Mouse (Mus musculus) adrenal gland, adult 10 weeks (tissue): ENCODE data around the gene Creg1. TPM values are rescaled to one million over a fixed set of nuclear protein-coding genes. Genes with fewer than 3 reads are reported as not detected.

Source experiments
- polyA plus RNA-seq: library from polyadenylated mRNA; stranded (reverse); fragments of 350-450 nt; fragmentation: Illumina TruSeq; extraction: RNeasy Lipid Tissue Mini Kit (QIAGEN cat#74804); gene quantifications from one replicate; pipeline ENCODE4 v1.2.3, GENCODE M21; 2014; ENCODE audit warnings: low read depth, low replicate concordance

Creg1 gene
- 178 TPM for polyA plus RNA-seq

DNA sequence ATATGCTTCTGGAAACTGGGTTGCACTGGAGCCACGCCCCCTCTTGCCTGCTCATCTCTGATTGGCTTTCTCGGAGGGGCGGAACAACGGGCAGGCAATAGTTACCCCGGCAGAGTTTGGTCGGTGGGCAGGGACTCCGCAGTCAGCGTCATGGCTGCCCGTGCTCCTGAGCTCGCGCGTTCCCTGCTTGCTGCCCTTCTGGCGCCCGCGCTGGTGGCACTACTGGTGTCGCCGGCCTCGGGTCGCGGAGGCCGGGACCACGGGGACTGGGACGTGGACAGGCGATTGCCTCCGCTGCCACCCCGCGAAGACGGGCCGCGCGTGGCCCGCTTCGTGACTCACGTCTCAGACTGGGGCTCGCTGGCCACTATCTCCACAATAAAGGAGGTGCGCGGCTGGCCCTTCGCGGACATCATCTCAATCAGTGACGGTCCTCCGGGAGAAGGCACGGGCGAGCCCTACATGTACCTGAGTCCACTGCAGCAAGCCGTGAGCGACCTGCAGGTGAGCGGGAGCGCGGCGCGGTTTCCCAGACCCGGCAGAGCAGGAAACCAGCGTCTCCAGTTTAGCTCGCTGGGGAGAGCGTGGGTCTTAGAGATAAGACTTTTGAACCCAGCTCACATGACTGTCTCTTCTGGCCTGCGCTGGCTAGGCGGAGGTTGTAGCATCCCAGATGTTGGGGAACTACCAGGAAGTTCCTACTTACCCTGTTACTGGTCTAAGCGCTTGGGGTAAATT lies at the start of gene Creg1:
TSS of gene Creg1 (plus strand) at position 112 of the 738 bp plus-strand sequence.

DNA sequence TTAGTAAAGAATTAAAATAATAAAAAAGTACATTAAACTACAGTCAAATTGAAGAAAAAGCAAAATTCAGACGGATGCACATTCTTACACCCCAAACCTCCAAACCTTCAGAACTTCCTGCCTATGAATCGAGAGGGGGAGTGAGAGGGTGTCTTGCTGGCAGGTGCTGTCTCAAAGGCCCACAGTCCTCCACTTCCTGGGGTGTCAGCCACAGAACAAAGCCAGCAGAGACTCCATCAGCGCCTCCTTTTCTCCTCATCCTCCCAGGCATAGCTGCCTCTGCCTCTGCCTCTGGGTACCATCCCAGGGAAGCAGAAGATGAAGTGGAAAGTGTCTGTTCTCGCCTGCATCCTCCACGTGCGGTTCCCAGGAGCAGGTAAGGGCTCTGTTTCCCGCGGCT lies 25.0 kb downstream of the Creg1 start, which contains the start of gene Cd247:
TSS of gene Cd247 (plus strand) at position 171 of the 400 bp plus-strand sequence.

Other genes with a start within 250 kb of the Creg1 start
- gene Mpzl1, start 129.2 kb upstream of the Creg1 start, polyA plus RNA-seq, result 18.4 TPM
- gene Rcsd1, start 54.0 kb upstream of the Creg1 start, polyA plus RNA-seq, result 11.2 TPM
- gene Cd247, start 24.9 kb downstream of the Creg1 start, polyA plus RNA-seq, result not detected
- 12.0 TPM for gene Pou2f1, start 238.9 kb downstream of the Creg1 start, polyA plus RNA-seq